8 mouse cellular contexts compared by ENCODE assay signal in the genomic region with DNA sequence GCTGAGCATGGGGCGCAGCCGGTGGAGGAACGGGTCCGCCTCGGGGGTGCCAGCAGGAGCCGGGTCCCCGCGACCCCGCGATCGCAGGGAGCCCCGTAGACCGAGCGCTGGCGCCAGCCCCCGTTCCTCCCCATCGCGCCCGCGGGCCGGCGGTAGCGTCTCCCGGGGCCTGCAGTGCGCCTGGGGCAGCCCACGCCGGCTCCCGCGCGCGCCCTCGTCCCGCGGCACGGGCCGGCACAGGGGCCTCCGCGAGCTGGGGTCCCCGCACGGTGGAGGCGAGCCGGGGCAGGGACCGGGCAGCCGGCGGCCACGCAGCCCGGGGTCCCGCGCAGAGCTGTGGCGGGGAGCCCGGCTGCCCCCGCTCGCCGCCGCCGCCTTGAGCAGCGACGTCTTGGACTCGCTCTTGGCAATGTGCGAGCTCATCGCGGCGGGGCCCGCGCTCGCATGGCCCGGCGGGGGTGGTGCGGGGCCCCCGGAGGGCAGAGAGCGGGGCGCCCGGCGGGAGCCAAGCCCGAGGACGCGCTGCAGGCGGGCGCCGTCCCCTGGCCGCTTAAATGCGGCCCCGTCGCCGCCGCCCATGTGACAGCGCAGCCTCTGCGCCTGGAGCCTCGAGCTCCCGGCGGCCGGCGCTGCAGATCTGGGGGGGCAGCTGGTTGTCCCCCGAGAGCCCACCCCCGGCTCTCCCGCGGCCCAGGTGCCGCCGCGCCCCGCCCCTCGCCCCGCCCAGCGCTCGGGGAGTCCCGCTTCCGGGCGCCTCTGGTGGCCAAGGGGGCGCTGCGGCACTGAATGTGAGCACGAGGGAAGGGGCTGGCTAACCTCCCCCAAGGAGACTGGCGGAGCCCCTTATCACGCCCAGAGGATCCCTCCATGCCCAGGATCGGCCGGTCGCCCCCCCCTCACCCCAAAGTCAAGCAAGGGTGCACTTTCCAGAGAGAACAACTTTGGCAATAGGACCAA. TPM values are rescaled to one million over a fixed set of nuclear protein-coding genes. Genes with fewer than 3 reads are reported as not detected.
DNase-seq lines count a peak whose midpoint lies in the region; ATAC-seq and TF ChIP-seq lines count a peak whose summit lies in the region.

Cabp1 (minus strand) TSS at position 713 of the 957 bp plus-strand sequence.

- intact Hi-C loops in gastrocnemius, adult 2 months (cut with DNase I), result no loop called here
- intact Hi-C loops in gastrocnemius, postnatal 36 days (cut with DNase I), result no loop called here

- peak within 1 kb of the TSS; percentile 100 for H3K4me2 ChIP-seq in forebrain, embryonic 11.5 days (ENCODE audit: low read depth, low read length, severe bottlenecking)
- peak within 1 kb of the TSS; percentile 100 for H3K4me2 ChIP-seq in intestine, embryonic 16.5 days (ENCODE audit: low read depth, low read length)
- peak within 1 kb of the TSS; percentile 100 for H3K4me2 ChIP-seq in limb, embryonic 14.5 days (replicated peaks; ENCODE audit: low read depth, low read length, severe bottlenecking)
- H3K4me2 ChIP-seq in midbrain, embryonic 14.5 days (ENCODE audit: low read length), result peak within 1 kb of the TSS; percentile 99
- peak within 1 kb of the TSS; percentile 96 for H3K4me2 ChIP-seq in stomach, postnatal 0 days (replicated peaks; ENCODE audit: low read depth)

- H3K9ac ChIP-seq in forebrain, embryonic 11.5 days (ENCODE audit: low read length), result peak within 1 kb of the TSS; percentile 63
- peak within 1 kb of the TSS; percentile 54 for H3K9ac ChIP-seq in intestine, embryonic 16.5 days (ENCODE audit: low read depth, low read length)
- peak within 1 kb of the TSS; percentile 47 for H3K9ac ChIP-seq in limb, embryonic 14.5 days (ENCODE audit: low read depth, low read length, severe bottlenecking)
- H3K9ac ChIP-seq in midbrain, embryonic 14.5 days (replicated peaks; ENCODE audit: low read length), result peak within 1 kb of the TSS; percentile 67
- peak within 1 kb of the TSS; percentile 43 for H3K9ac ChIP-seq in stomach, postnatal 0 days (ENCODE audit: low read length)

- H3K9me3 ChIP-seq in forebrain, embryonic 11.5 days (ENCODE audit: control insufficient read depth, low read length), result no peaks in the 10 kb centered on the region
- no peaks in the 10 kb centered on the region for H3K9me3 ChIP-seq in intestine, embryonic 16.5 days (ENCODE audit: control insufficient read depth, low read length)
- no peaks in the 10 kb centered on the region for H3K9me3 ChIP-seq in limb, embryonic 14.5 days (ENCODE audit: control insufficient read depth, low read length)
- H3K9me3 ChIP-seq in midbrain, embryonic 14.5 days (ENCODE audit: control insufficient read depth, low read length), result no peaks in the 10 kb centered on the region
- H3K9me3 ChIP-seq in stomach, postnatal 0 days (ENCODE audit: control insufficient read depth, low read length), result no peaks in the 10 kb centered on the region

- H3K4me1 ChIP-seq in forebrain, embryonic 11.5 days (replicated peaks; ENCODE audit: control insufficient read depth, insufficient read depth, low read length), result peaks cover 14% of the 10 kb centered on the region
- peaks cover 19% of the 10 kb centered on the region for H3K4me1 ChIP-seq in intestine, embryonic 16.5 days (ENCODE audit: control insufficient read depth, insufficient read depth, low read length)
- peaks cover 9% of the 10 kb centered on the region for H3K4me1 ChIP-seq in limb, embryonic 14.5 days (ENCODE audit: control insufficient read depth, insufficient read depth, low read length)
- peaks cover 17% of the 10 kb centered on the region for H3K4me1 ChIP-seq in midbrain, embryonic 14.5 days (ENCODE audit: control insufficient read depth, insufficient read depth, low read length)
- H3K4me1 ChIP-seq in stomach, postnatal 0 days (replicated peaks; ENCODE audit: control insufficient read depth, insufficient read depth), result no peaks in the 10 kb centered on the region

- no peak for TF ChIP-seq EP300 in stomach, postnatal 0 days (optimal IDR thresholded peaks at IDR 0.05)

- peak; percentile 66 for DNase-seq in gastrocnemius, adult 2 months
- DNase-seq in gastrocnemius, postnatal 36 days, result no peak
- peak; percentile 83 for DNase-seq in brain, adult 2 months (ENCODE audit: low read depth, low spot score)
- DNase-seq in forebrain, embryonic 11.5 days (ENCODE audit: low spot score), result peak; percentile 88
- DNase-seq in limb, embryonic 14.5 days (ENCODE audit: low spot score), result peak; percentile 13
- peak; percentile 86 for DNase-seq in midbrain, embryonic 14.5 days
- DNase-seq in stomach, postnatal 0 days (ENCODE audit: low spot score), result peak; percentile 66

- H3K27me3 ChIP-seq in forebrain, embryonic 11.5 days (ENCODE audit: control insufficient read depth, insufficient read depth, low read length), result peaks cover 53% of the 10 kb centered on the region
- peaks cover 58% of the 10 kb centered on the region for H3K27me3 ChIP-seq in intestine, embryonic 16.5 days (replicated peaks; ENCODE audit: control insufficient read depth, insufficient read depth, low read length)
- H3K27me3 ChIP-seq in limb, embryonic 14.5 days (ENCODE audit: control insufficient read depth, insufficient read depth, low read length), result peaks cover 36% of the 10 kb centered on the region
- H3K27me3 ChIP-seq in midbrain, embryonic 14.5 days (ENCODE audit: control insufficient read depth, insufficient read depth, low read length), result peaks cover 55% of the 10 kb centered on the region
- H3K27me3 ChIP-seq in stomach, postnatal 0 days (ENCODE audit: control insufficient read depth, insufficient read depth, low read length), result peaks cover 19% of the 10 kb centered on the region

- H3K27ac ChIP-seq in gastrocnemius, adult 2 months, result no peak within 1 kb of the TSS
- H3K27ac ChIP-seq in forebrain, embryonic 11.5 days (ENCODE audit: low read depth, low read length), result no peak within 1 kb of the TSS
- H3K27ac ChIP-seq in intestine, embryonic 16.5 days (ENCODE audit: low read length), result no peak within 1 kb of the TSS
- no peak within 1 kb of the TSS for H3K27ac ChIP-seq in limb, embryonic 14.5 days (replicated peaks; ENCODE audit: low read depth, low read length)
- no peak within 1 kb of the TSS for H3K27ac ChIP-seq in midbrain, embryonic 14.5 days (replicated peaks; ENCODE audit: low read depth, low read length)
- H3K27ac ChIP-seq in stomach, postnatal 0 days (replicated peaks), result no peak within 1 kb of the TSS

- peak within 1 kb of the TSS; percentile 75 for H3K4me3 ChIP-seq in gastrocnemius, adult 2 months
- H3K4me3 ChIP-seq in forebrain, embryonic 11.5 days (ENCODE audit: low read depth, low read length), result peak within 1 kb of the TSS; percentile 64
- peak within 1 kb of the TSS; percentile 61 for H3K4me3 ChIP-seq in intestine, embryonic 16.5 days (ENCODE audit: low read length)
- H3K4me3 ChIP-seq in limb, embryonic 14.5 days (replicated peaks; ENCODE audit: low read length), result peak within 1 kb of the TSS; percentile 53
- peak within 1 kb of the TSS; percentile 61 for H3K4me3 ChIP-seq in midbrain, embryonic 14.5 days (replicated peaks; ENCODE audit: low read depth, low read length)
- peak within 1 kb of the TSS; percentile 52 for H3K4me3 ChIP-seq in stomach, postnatal 0 days (ENCODE audit: low read depth, low read length)

- ATAC-seq in forebrain, embryonic 11.5 days (replicated peaks; ENCODE audit: low FRiP score), result peak; percentile 60
- ATAC-seq in intestine, embryonic 16.5 days, result peak; percentile 81
- peak; percentile 65 for ATAC-seq in limb, embryonic 14.5 days (ENCODE audit: low FRiP score, low read depth)
- peak; percentile 67 for ATAC-seq in midbrain, embryonic 14.5 days (ENCODE audit: low FRiP score, low TSS enrichment)
- peak; percentile 36 for ATAC-seq in stomach, postnatal 0 days (ENCODE audit: low FRiP score, low TSS enrichment)

- H3K36me3 ChIP-seq in forebrain, embryonic 11.5 days (ENCODE audit: control insufficient read depth, insufficient read depth, low read length), result no peaks in the 10 kb centered on the region
- H3K36me3 ChIP-seq in intestine, embryonic 16.5 days (ENCODE audit: control insufficient read depth, insufficient read depth, low read length), result no peaks in the 10 kb centered on the region
- H3K36me3 ChIP-seq in limb, embryonic 14.5 days (ENCODE audit: control insufficient read depth, insufficient read depth, low read length), result no peaks in the 10 kb centered on the region
- no peaks in the 10 kb centered on the region for H3K36me3 ChIP-seq in midbrain, embryonic 14.5 days (ENCODE audit: control insufficient read depth, insufficient read depth, low read length)
- no peaks in the 10 kb centered on the region for H3K36me3 ChIP-seq in stomach, postnatal 0 days (ENCODE audit: control insufficient read depth, insufficient read depth, low read length)

- peak; percentile 49 for TF ChIP-seq CTCF in gastrocnemius, adult 2 months (IDR thresholded peaks at IDR 0.05)
- peak; percentile 57 for TF ChIP-seq CTCF in stomach, postnatal 0 days (IDR thresholded peaks at IDR 0.05; ENCODE audit: low read depth)

- WGBS in forebrain, embryonic 11.5 days, result under 1% methylated on average over 88 of the region's 116 CpGs
- WGBS in intestine, embryonic 16.5 days, result under 1% methylated on average over 98 of the region's 116 CpGs
- WGBS in limb, embryonic 14.5 days, result under 1% methylated on average over 17 of the region's 116 CpGs
- WGBS in midbrain, embryonic 14.5 days, result under 1% methylated on average over 78 of the region's 116 CpGs
- 0% methylated on average over 43 of the region's 116 CpGs for WGBS in stomach, postnatal 0 days

- no peak for TF ChIP-seq POLR2A in limb, embryonic 14.5 days (IDR thresholded peaks at IDR 0.05; ENCODE audit: borderline replicate concordance, extremely low read depth, insufficient read depth, insufficient read length)

RNA-seq across cellular contexts. Expression of gene Cabp1, which starts in this region (rescaled TPM):
- total RNA-seq in gastrocnemius, adult 2 months (2021), result 1 to 10 TPM in 1 of 2 experiments, under 1 TPM in 1; 0.79 to 1.5 TPM
- total RNA-seq in gastrocnemius, postnatal 36 days (2021), result 1 to 10 TPM; 1.3 to 1.4 TPM
- 1.2 and 1.5 TPM in 2 replicates for polyA plus RNA-seq in forebrain, embryonic 11.5 days (2014; fragmentation: Nextera tagmentation; extraction: Ambion mirVana)
- polyA plus RNA-seq in intestine, embryonic 16.5 days (2015; fragmentation: Nextera tagmentation; extraction: Ambion mirVana), result 0.80 and 1.2 TPM in 2 replicates
- 3.1 and 4.7 TPM in 2 replicates for polyA plus RNA-seq in limb, embryonic 14.5 days (2012; rRNA removed)
- 1.2 and 1.5 TPM in 2 replicates for polyA plus RNA-seq in limb, embryonic 14.5 days (2014; fragmentation: Nextera tagmentation; extraction: Ambion mirVana)
- polyA plus RNA-seq in midbrain, embryonic 14.5 days (2014; fragmentation: Nextera tagmentation; extraction: Ambion mirVana), result 6.6 and 6.9 TPM in 2 replicates
- 0.44 and 0.67 TPM in 2 replicates for polyA plus RNA-seq in stomach, postnatal 0 days (2015; fragmentation: Nextera tagmentation; extraction: Ambion mirVana)

Comparison
In these comparisons a context has a peak if more than half of its experiments do, and no peak if none do; other contexts are left out.
1. DNase-seq: peak in gastrocnemius, adult 2 months (single experiment), brain, adult 2 months (single experiment), forebrain, embryonic 11.5 days (single experiment), limb, embryonic 14.5 days (single experiment) and midbrain, embryonic 14.5 days (single experiment); none in gastrocnemius, postnatal 36 days (0 of 2).
2. Peak in DNase-seq, ATAC-seq, H3K4me3 ChIP-seq, H3K9ac ChIP-seq and H3K4me2 ChIP-seq in stomach, postnatal 0 days; RNA of the gene not detected or under 1 TPM.
3. Peak in every context shown above with its lines, with median percentiles within 50 percentile points of each other: H3K4me3 ChIP-seq, ATAC-seq, H3K4me2 ChIP-seq and H3K9ac ChIP-seq.